Mouse (Mus musculus) brain, adult 2 months (tissue): ENCODE data around the gene Stard9.
A peak's percentile ranks its signal among the peaks of the same experiment; 100 is the strongest.

Source experiments
- DNase-seq: peaks from one replicate; pipeline ENCODE4 v3.0.0; 2011; ENCODE audit warnings: low read depth, low spot score

Gene Stard9

DNA sequence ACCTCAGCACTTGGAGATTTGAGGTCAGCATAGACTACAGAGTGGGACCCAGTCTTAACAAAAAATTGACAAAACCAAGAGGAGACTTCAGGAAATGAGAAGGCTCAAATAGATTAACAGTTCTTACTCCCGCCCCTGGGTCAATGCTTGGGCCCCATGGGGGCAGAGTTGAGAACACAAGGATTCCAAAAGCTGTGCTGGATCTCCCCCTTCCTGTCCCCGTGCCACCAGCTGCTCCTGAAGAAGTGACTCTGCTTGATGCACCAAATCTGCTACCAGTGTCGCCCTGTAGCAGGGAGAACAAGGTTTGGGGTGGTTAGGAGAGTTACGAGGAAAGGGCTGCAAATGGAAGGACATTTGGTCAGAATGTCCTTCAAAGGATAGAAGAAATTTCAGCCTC is 94.7 kb downstream of the Stard9 start:
- DNase-seq: no peak

DNA sequence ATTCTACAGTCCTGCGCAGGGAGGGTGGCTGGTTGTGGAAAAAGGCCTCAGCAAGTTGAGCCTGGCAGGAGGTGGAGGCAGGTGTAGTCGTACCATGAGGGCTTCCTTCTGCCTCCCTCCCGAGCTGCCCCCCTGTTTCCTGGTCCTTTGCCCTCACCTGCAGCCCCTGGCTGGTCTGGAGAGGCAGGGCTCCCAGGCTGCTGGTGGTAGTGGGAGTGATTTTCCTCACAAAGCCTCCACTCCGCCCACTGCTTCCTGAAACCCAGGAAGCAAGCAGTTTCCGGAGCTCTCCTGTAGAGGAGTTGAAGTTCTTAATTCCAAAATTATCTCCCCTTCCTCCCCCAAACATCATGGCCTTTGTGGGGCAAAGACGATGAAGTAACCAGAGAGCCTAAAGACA is 95.3 kb downstream of the Stard9 start:
- DNase-seq: no peak

- DNase-seq: peak; percentile 22
Observed at GRCm38 (mm10) chr2:120729775-120730585, 101.1 kb downstream of the Stard9 start.

DNA sequence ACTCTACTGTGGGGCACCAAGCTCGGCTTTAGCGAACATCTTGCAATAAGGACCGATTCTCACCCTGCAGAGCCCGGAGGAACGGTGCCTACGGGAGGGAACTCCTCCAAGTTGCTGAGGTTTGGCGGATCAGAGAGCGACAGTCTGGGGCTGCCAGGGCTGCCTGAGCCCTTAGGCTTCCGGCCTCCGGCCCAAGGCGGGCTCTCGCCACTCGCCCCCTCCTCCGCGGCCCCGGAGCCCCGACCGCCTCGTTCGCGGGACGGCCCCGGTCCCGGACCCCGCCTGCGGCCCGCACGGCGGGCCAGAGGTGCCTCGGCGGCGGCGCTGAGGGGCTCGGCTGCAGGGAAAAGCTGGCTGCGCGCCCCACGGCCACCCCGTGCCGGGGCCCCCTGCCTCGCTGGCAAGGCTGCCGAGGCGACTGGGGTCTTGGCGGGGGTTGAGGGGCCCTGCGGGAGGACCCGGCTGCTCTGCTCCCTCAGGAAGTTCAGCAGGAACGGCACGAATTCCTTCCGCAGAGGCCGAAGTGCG is 101.8 kb downstream of the Stard9 start:
- DNase-seq: peak; percentile 37

DNA sequence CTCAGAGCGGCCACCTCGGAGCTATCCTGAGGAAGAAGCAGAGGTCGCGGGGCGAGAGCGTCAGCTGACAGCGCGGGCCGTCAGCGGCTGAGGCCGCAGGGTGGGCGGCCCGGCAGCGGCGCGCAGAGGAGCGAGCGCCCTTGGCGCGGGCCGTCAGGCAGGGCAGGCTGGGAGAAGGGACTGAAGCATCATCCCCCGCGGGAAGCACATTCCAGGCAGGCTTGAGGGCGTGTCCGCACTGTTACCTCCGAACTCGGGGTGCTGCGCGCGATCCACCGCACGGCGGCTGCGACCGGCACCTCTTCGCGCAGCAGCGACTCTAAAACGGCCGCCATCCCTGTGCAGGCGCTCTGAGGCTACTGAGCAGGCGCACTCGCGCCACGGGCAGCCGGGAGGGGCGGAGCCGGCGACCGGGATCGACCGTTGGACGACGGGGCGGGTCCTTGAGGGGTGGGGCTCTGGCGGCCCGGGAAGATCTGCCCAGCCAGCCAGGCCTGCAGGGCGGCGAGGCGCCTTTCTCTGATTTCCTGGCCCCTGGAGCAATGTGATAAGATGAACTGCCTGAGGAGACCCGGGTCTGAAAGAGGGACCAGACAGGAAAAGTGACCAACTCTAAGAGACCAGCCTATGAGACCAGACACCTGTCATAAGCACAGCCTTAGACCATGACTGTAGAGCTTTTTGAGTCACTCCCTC is 102.4 kb downstream of the Stard9 start:
- DNase-seq: peak; percentile 97

DNA sequence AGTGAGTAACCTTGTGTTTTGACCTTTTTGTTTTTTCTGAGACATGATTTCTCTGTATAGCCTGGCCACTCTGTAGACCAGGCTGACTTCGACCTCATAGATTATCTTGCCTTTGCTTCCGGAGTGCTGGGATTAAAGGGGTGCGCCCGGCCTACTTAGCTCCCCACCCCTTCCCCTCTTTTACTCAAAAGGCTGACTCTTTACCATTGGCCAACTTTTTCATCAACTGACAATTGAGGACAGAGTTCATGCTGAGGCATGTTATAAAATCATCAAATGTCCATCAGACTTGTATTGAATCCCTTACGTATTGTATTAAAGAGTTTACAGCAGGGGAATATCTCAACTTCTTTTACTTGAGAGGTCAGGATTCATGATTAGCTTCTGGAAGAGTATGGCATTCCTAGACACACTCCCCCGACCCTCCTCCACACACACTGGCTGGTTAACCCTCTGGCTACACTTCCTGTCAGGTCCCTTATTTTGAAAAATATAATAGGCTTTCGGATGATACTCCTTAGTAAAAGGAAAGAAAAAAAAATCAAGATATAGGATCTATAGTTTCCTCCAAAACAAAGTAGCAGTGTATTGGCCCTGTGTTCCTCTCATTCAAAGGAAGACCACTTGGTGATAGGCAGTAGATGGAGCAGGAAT is 103.1 kb downstream of the Stard9 start:
- no peak for DNase-seq

- DNase-seq: peak; percentile 59
Observed at GRCm38 (mm10) chr2:120745496-120745895, 116.6 kb downstream of the Stard9 start.

DNA sequence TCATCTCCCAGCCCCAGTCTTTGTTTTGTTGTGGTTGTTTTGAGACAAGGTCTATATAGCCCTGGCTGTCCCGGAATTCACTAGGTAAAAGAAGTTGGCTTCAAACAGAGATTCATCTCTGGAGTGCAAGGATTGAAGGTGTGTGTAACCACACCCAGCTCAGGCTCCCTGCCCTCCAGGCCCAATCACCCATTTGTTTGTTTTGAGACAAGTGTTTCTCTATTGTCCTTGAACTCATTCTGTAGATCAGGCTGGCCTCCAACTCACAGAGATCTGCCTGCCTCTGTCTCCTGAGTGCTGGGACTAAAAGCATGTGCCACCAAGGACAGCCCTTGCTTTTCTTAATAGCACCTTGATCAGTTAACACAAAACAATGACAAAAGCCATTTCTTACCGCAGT is 119.1 kb downstream of the Stard9 start:
- no peak for DNase-seq

- no peak for DNase-seq
Observed at GRCm38 (mm10) chr2:120761922-120762321, 133.0 kb downstream of the Stard9 start.

DNA sequence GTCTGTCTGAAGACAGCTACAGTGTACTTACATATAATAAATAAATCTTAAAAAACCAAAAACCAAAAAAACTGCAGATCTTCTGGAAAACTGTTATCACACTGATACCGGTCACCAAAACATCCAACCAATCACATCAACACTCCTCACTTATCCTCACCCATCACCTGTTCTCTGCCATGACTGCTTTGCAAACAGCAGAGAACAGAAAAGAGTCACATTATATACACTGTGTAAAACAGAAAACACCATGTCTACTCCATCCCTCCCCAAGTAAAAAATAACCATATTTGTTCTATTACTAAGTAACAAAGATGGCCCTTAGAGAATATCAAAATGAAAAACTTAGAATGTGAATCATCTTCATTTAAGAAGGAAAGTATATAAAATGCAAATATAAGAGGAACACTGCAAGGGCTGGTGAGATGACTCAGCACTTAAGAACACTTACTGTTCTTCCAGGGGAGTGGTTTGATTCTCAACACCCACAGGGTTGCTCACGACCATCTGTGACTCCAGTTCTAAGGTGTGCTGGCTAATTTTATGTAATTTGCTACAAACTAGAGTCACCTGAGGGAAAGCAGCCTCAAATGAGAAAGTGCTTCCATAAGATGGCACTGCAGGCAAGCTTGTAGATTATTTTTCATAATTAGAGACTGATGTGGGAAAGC is 141.5 kb downstream of the Stard9 start:
- peak; percentile 85 for DNase-seq
